Mouse (Mus musculus) MEL (cell line): ENCODE results near the gene Lpar3.

Source experiments
- GATA1 ChIP-seq: IDR thresholded peaks from 2 replicates; pipeline ENCODE4 v1.6.1; 2011; ENCODE audit warnings: low read depth, low read length, improper control_type of control experiment
- NRF1 ChIP-seq: IDR thresholded peaks from 2 replicates; pipeline ENCODE4 v1.6.1; 2014; ENCODE audit warnings: low read depth, mild to moderate bottlenecking, inconsistent platforms, low read length, improper control_type of control experiment, moderate library complexity; ENCODE audit not compliant: poor library complexity, insufficient read depth, severe bottlenecking
- POLR2A ChIP-seq, 2 experiments: IDR thresholded peaks; 2 replicates each; pipeline ENCODE4 v1.6.1; 2011 to 2012; ENCODE audit warnings: low read length in 2 of 2, mild to moderate bottlenecking in 2 of 2, control low read depth in 1 of 2, improper control_type of control experiment in 1 of 2, low read depth in 1 of 2, moderate library complexity in 1 of 2; ENCODE audit not compliant: control insufficient read depth in 1 of 2, insufficient read depth in 1 of 2, poor library complexity in 1 of 2

- TF ChIP-seq NRF1 = no peak
- TF ChIP-seq GATA1 = no peak
- TF ChIP-seq POLR2A (IDR thresholded peaks at IDR 0.05; ENCODE audit: control insufficient read depth in 1 of 2, insufficient read depth in 1 of 2, low read depth in 1 of 2, low read length in 2 of 2, poor library complexity in 1 of 2) = no peak
Observed at GRCm38 (mm10) chr3:146255123-146255522, 34.4 kb downstream of the Lpar3 start.
